Mouse (Mus musculus): ENCODE results near the gene Xpc.
A peak's percentile ranks its signal among the peaks of the same experiment; 100 is the strongest.
"Not testable (repeated sequence)": the region's sequence is repeated elsewhere in the genome, so short reads cannot be mapped to it uniquely, and the experiment has no call there.

Xpc gene

GRCm38 (mm10) chr6:91471427-91471826 lies 44.3 kb downstream of the Xpc start:
- DNase-seq, result not testable (repeated sequence)

GRCm38 (mm10) chr6:91470712-91471111 lies 45.0 kb downstream of the Xpc start:
- no peak for DNase-seq

- no peak for DNase-seq
These were observed 48.6 kb downstream of the Xpc start for GRCm38 (mm10) chr6:91467106-91467505.

GRCm38 (mm10) chr6:91465756-91466155 lies 49.9 kb downstream of the Xpc start:
- no peak for DNase-seq

- DNase-seq, result no peak
These were observed 56.2 kb downstream of the Xpc start for GRCm38 (mm10) chr6:91459471-91459870.

- no peak for DNase-seq
These were observed 61.1 kb downstream of the Xpc start for GRCm38 (mm10) chr6:91454546-91454945.

- no peak for DNase-seq
These were observed 63.6 kb downstream of the Xpc start for GRCm38 (mm10) chr6:91452056-91452455.

GRCm38 (mm10) chr6:91449472-91450225 lies 66.0 kb downstream of the Xpc start:
- no peak for DNase-seq

GRCm38 (mm10) chr6:91445316-91445715 lies 70.4 kb downstream of the Xpc start:
- DNase-seq, result no peak

GRCm38 (mm10) chr6:91441145-91441662 lies 74.5 kb downstream of the Xpc start:
- no peak for DNase-seq

GRCm38 (mm10) chr6:91440474-91441144 lies 75.1 kb downstream of the Xpc start:
- DNase-seq, result peak; percentile 95

Data from cerebellum, adult 11 months (tissue).